Mouse (Mus musculus) neural tube, embryonic 11.5 days (tissue): ENCODE measurements at regions not wholly inside any gene's neighbourhood (a gene's known extent, or its start where the extent isn't known, plus 50 kb on each side); places are given as distances from the start of the nearest gene placed in this dataset.
A peak's percentile ranks its signal among the peaks of the same experiment; 100 is the strongest.

Source experiments
- ATAC-seq: fragments of 200-750 bp; cut with Nextera tagmentation; 2 replicates; pipeline ENCODE4 v1.8.0; 2017; ENCODE audit warnings: moderate number of reproducible peaks, mild to moderate bottlenecking, moderate TSS enrichment, moderate library complexity; ENCODE audit not compliant: insufficient read depth, low FRiP score, low TSS enrichment
- DNase-seq: peaks from one replicate; pipeline ENCODE4 v3.0.0-alpha.2; 2015; ENCODE audit warnings: low spot score
- H3K27ac ChIP-seq: fragments of 300-500 bp; sonication (generic); 2 replicates; pipeline ENCODE4 v1.5.1; 2014; ENCODE audit warnings: low read depth, mild to moderate bottlenecking, low read length
- H3K27me3 ChIP-seq: fragments of 300-500 bp; sonication (generic); 2 replicates; pipeline ENCODE4 v1.6.1; 2014; ENCODE audit warnings: mild to moderate bottlenecking, low read length, mixed read lengths; ENCODE audit not compliant: control insufficient read depth, insufficient read depth
- H3K36me3 ChIP-seq: fragments of 300-500 bp; sonication (generic); 2 replicates; pipeline ENCODE4 v1.6.1; 2014; ENCODE audit warnings: mild to moderate bottlenecking, low read length, moderate library complexity, mixed read lengths; ENCODE audit not compliant: control insufficient read depth, insufficient read depth
- H3K4me1 ChIP-seq: fragments of 300-500 bp; sonication (generic); 2 replicates; pipeline ENCODE4 v1.6.1; 2014; ENCODE audit warnings: low read length, mixed read lengths; ENCODE audit not compliant: control insufficient read depth, insufficient read depth
- H3K4me2 ChIP-seq: fragments of 300-500 bp; sonication (generic); 2 replicates; pipeline ENCODE4 v1.6.1; 2014; ENCODE audit warnings: low read depth, mild to moderate bottlenecking, moderate library complexity
- H3K4me3 ChIP-seq: fragments of 300-500 bp; sonication (generic); 2 replicates; pipeline ENCODE4 v1.5.1; 2014; ENCODE audit warnings: low read depth, low read length
- H3K9ac ChIP-seq: fragments of 300-500 bp; sonication (generic); 2 replicates; pipeline ENCODE4 v1.6.1; 2014; ENCODE audit warnings: mild to moderate bottlenecking, low read length
- H3K9me3 ChIP-seq: fragments of 300-500 bp; sonication (generic); 2 replicates; pipeline ENCODE4 v1.6.1; 2016; ENCODE audit warnings: low read length; ENCODE audit not compliant: control insufficient read depth
- WGBS: fragments of 180-500 bp; shearing (Covaris S2); extraction: QIAGEN DNeasy Blood & Tissue Kit; methylation state at CpG from one replicate; pipeline ENCODE4 v1.1.7; 2014; 5-methylcytosine and 5-hydroxymethylcytosine counted together

GRCm38 (mm10) chr1:152313480-152313879 is 73.0 kb downstream of the Tsen15 start:
- H3K9ac ChIP-seq, result no peak overlapping the region
- no peaks in the 10 kb centered on the region for H3K4me1 ChIP-seq
- ATAC-seq, result no peak
- no peak overlapping the region for H3K4me2 ChIP-seq
- WGBS, result 59% methylated on average over 2 of the region's 2 CpGs
- H3K36me3 ChIP-seq, result no peaks in the 10 kb centered on the region
- no peak overlapping the region for H3K27ac ChIP-seq
- peak; percentile 25 for DNase-seq
- H3K27me3 ChIP-seq, result no peaks in the 10 kb centered on the region
- no peak overlapping the region for H3K4me3 ChIP-seq
- no peaks in the 10 kb centered on the region for H3K9me3 ChIP-seq

GRCm38 (mm10) chr1:152305461-152305860 is 81.0 kb downstream of the Tsen15 start:
- DNase-seq, result no peak
- Histone ChIP-seq H3K4me2 (no peak overlapping the region), H3K9me3 (no peaks in the 10 kb centered on the region), H3K4me3 (no peak overlapping the region), H3K36me3 (no peaks in the 10 kb centered on the region), H3K9ac (no peak overlapping the region), H3K27ac (no peak overlapping the region), H3K27me3 (no peaks in the 10 kb centered on the region), H3K4me1 (no peaks in the 10 kb centered on the region)
- no peak for ATAC-seq
- 89% methylated on average over 3 of the region's 3 CpGs for WGBS

GRCm38 (mm10) chr1:152304487-152305130 is 81.9 kb downstream of the Tsen15 start:
- Histone ChIP-seq H3K27me3 (no peaks in the 10 kb centered on the region), H3K4me2 (no peak overlapping the region), H3K4me1 (no peaks in the 10 kb centered on the region), H3K9me3 (no peaks in the 10 kb centered on the region), H3K9ac (no peak overlapping the region), H3K4me3 (no peak overlapping the region), H3K27ac (no peak overlapping the region), H3K36me3 (no peaks in the 10 kb centered on the region)
- ATAC-seq (no peak), DNase-seq (no peak)
- WGBS, result 89% methylated on average over 14 of the region's 14 CpGs

- H3K4me1 ChIP-seq, result no peaks in the 10 kb centered on the region
- no peaks in the 10 kb centered on the region for H3K9me3 ChIP-seq
- WGBS, result 66% methylated on average over 8 of the region's 8 CpGs
- DNase-seq, result no peak
- H3K4me3 ChIP-seq, result no peak overlapping the region
- no peak for ATAC-seq
- no peak overlapping the region for H3K9ac ChIP-seq
- H3K4me2 ChIP-seq, result no peak overlapping the region
- H3K27ac ChIP-seq, result no peak overlapping the region
- no peaks in the 10 kb centered on the region for H3K36me3 ChIP-seq
- no peaks in the 10 kb centered on the region for H3K27me3 ChIP-seq
Measured at GRCm38 (mm10) chr1:152301355-152301754, 85.1 kb downstream of the Tsen15 start.

- H3K4me1 ChIP-seq, result no peaks in the 10 kb centered on the region
- no peaks in the 10 kb centered on the region for H3K36me3 ChIP-seq
- H3K27ac ChIP-seq, result no peak overlapping the region
- no peaks in the 10 kb centered on the region for H3K27me3 ChIP-seq
- DNase-seq (no peak), ATAC-seq (no peak)
- H3K9ac ChIP-seq, result no peak overlapping the region
- no peak overlapping the region for H3K4me3 ChIP-seq
- WGBS, result 88% methylated on average over 9 of the region's 9 CpGs
- H3K9me3 ChIP-seq, result no peaks in the 10 kb centered on the region
- no peak overlapping the region for H3K4me2 ChIP-seq
Measured at GRCm38 (mm10) chr1:152292196-152292736, 94.2 kb downstream of the Tsen15 start.

- no peaks in the 10 kb centered on the region for H3K27me3 ChIP-seq
- no peaks in the 10 kb centered on the region for H3K36me3 ChIP-seq
- no peaks in the 10 kb centered on the region for H3K9me3 ChIP-seq
- no peak overlapping the region for H3K4me2 ChIP-seq
- ATAC-seq (no peak), DNase-seq (peak; percentile 69)
- H3K4me3 ChIP-seq, result no peak overlapping the region
- 44% methylated on average over 7 of the region's 7 CpGs for WGBS
- H3K4me1 ChIP-seq, result no peaks in the 10 kb centered on the region
- no peak overlapping the region for H3K9ac ChIP-seq
- no peak overlapping the region for H3K27ac ChIP-seq
Measured at GRCm38 (mm10) chr1:152290768-152291167, 95.7 kb downstream of the Tsen15 start.

GRCm38 (mm10) chr1:152287566-152288490 is 98.7 kb downstream of the Tsen15 start:
- WGBS, result 79% methylated on average over 15 of the region's 15 CpGs
- no peak overlapping the region for H3K9ac ChIP-seq
- H3K27me3 ChIP-seq, result no peaks in the 10 kb centered on the region
- no peak overlapping the region for H3K27ac ChIP-seq
- DNase-seq, result no peak
- no peaks in the 10 kb centered on the region for H3K4me1 ChIP-seq
- no peak overlapping the region for H3K4me3 ChIP-seq
- no peaks in the 10 kb centered on the region for H3K36me3 ChIP-seq
- no peak for ATAC-seq
- H3K9me3 ChIP-seq, result no peaks in the 10 kb centered on the region
- H3K4me2 ChIP-seq, result no peak overlapping the region

GRCm38 (mm10) chr1:152286677-152287076 is 99.8 kb downstream of the Tsen15 start:
- no peak for DNase-seq
- 60% methylated on average over 8 of the region's 8 CpGs for WGBS
- H3K36me3 ChIP-seq, result no peaks in the 10 kb centered on the region
- H3K4me1 ChIP-seq, result no peaks in the 10 kb centered on the region
- no peaks in the 10 kb centered on the region for H3K9me3 ChIP-seq
- no peak for ATAC-seq
- no peak overlapping the region for H3K4me3 ChIP-seq
- no peak overlapping the region for H3K9ac ChIP-seq
- no peak overlapping the region for H3K27ac ChIP-seq
- no peaks in the 10 kb centered on the region for H3K27me3 ChIP-seq
- no peak overlapping the region for H3K4me2 ChIP-seq
